Mouse (Mus musculus) heart, postnatal 10 days (tissue): ENCODE measurements at regions not wholly inside any gene's neighbourhood (a gene's known extent, or its start where the extent isn't known, plus 50 kb on each side); places are given as distances from the start of the nearest gene placed in this dataset.

Source experiments
- DNase-seq, 2 experiments: peaks; one replicate each; pipeline ENCODE4 v3.0.0; 2021
- intact Hi-C: fragments of 180-260 bp; cut with DNase I; formaldehyde crosslinking; loops from one replicate; pipeline ENCODE4 v1.15.1; 2025

GRCm38 (mm10) chr11:64755563-64755962 is 223.3 kb upstream of the Elac2 start:
- intact Hi-C loops = loop anchor here (10.0 kb wide), 1 partner anchor 139 kb away; no protein-coding TSS in a partner anchor
- no peak for DNase-seq

- no peak for DNase-seq
- intact Hi-C loops = no loop called here
Measured at GRCm38 (mm10) chr11:64760626-64761025, 218.2 kb upstream of the Elac2 start.

GRCm38 (mm10) chr11:64762755-64763154 is 216.1 kb upstream of the Elac2 start:
- intact Hi-C loops = no loop called here
- no peak for DNase-seq

- intact Hi-C loops = no loop called here
- no peak for DNase-seq
Measured at GRCm38 (mm10) chr11:64764056-64764455, 214.8 kb upstream of the Elac2 start.

GRCm38 (mm10) chr11:64776691-64777090 is 202.1 kb upstream of the Elac2 start:
- intact Hi-C loops = no loop called here
- DNase-seq = peak in 1 of 2 experiments; percentile 10

- intact Hi-C loops = no loop called here
- no peak for DNase-seq
Measured at GRCm38 (mm10) chr11:64800246-64801121, 178.4 kb upstream of the Elac2 start.

- intact Hi-C loops = no loop called here
- DNase-seq = no peak
Measured at GRCm38 (mm10) chr11:64801351-64801750, 177.5 kb upstream of the Elac2 start.

GRCm38 (mm10) chr11:64805567-64805966 is 173.3 kb upstream of the Elac2 start:
- no peak for DNase-seq
- intact Hi-C loops = no loop called here

- intact Hi-C loops = no loop called here
- no peak for DNase-seq
Measured at GRCm38 (mm10) chr11:64812408-64812807, 166.4 kb upstream of the Elac2 start.

GRCm38 (mm10) chr11:64829429-64829828 is 149.4 kb upstream of the Elac2 start:
- DNase-seq = no peak
- intact Hi-C loops = no loop called here

- no peak for DNase-seq
- intact Hi-C loops = no loop called here
Measured at GRCm38 (mm10) chr11:64832453-64832852, 146.4 kb upstream of the Elac2 start.

GRCm38 (mm10) chr11:64833786-64834185 is 145.1 kb upstream of the Elac2 start:
- intact Hi-C loops = no loop called here
- DNase-seq = peak; percentile 8 to 9

GRCm38 (mm10) chr11:64836771-64837170 is 142.1 kb upstream of the Elac2 start:
- intact Hi-C loops = no loop called here
- no peak for DNase-seq

- intact Hi-C loops = no loop called here
- no peak for DNase-seq
Measured at GRCm38 (mm10) chr11:64841092-64841491, 137.7 kb upstream of the Elac2 start.

- no peak for DNase-seq
- intact Hi-C loops = no loop called here
Measured at GRCm38 (mm10) chr11:64842775-64843530, 135.9 kb upstream of the Elac2 start.

GRCm38 (mm10) chr11:64846577-64847147 is 132.2 kb upstream of the Elac2 start:
- intact Hi-C loops = no loop called here
- DNase-seq = no peak

- no peak for DNase-seq
- intact Hi-C loops = no loop called here
Measured at GRCm38 (mm10) chr11:64859636-64860035, 119.2 kb upstream of the Elac2 start.

GRCm38 (mm10) chr11:64880674-64881073 is 98.2 kb upstream of the Elac2 start:
- DNase-seq = no peak

GRCm38 (mm10) chr11:64884518-64884917 is 94.3 kb upstream of the Elac2 start:
- intact Hi-C loops = no loop called here
- no peak for DNase-seq

More at GRCm38 (mm10) chr11:64880674-64881073, 98.2 kb upstream of the Elac2 start:
- intact Hi-C loops = no loop called here

GRCm38 (mm10) chr11:64889335-64890020 is 89.4 kb upstream of the Elac2 start:
- intact Hi-C loops = loop anchor here (10.0 kb wide), 1 partner anchor 135 kb away; no protein-coding TSS in a partner anchor
- DNase-seq = no peak

- intact Hi-C loops = loop anchor here (10.0 kb wide), 1 partner anchor 136 kb away; no protein-coding TSS in a partner anchor
- DNase-seq = peak; percentile 12 to 28
Measured at GRCm38 (mm10) chr11:64890776-64891175, 88.1 kb upstream of the Elac2 start.
